Mouse (Mus musculus): ENCODE measurements around the gene Eid1. TPM values are rescaled to one million over a fixed set of nuclear protein-coding genes. Genes with fewer than 3 reads are reported as not detected.
A peak's percentile ranks its signal among the peaks of the same experiment; 100 is the strongest.

The Eid1 gene
- polyA plus RNA-seq, 1 experiment from 2014 or later = 292 TPM

DNA sequence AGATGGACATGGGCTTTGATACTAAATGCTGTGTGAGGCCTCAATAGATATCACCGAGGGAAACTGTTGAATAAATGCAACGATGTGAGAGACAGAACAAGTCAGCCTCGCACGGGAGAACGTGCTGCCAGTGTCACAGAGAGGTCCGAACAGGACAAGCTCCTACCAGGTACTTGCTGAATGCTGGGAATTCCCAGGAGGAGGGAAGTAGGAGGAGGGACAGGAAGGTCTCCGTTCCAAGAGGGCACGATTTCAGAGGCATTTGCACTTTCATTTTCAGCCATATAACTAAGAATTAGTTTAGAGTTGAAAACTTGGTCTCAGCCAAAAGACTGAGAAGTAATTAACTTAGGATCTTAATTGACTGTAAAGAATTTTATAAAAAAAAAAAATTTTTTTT lies 21.3 kb upstream of the Eid1 start:
- Histone ChIP-seq H3K4me2 (no peak overlapping the region), H3K4me3 (no peak overlapping the region), H3K4me1 (peaks cover 7% of the 10 kb centered on the region), H3K36me3 (no peaks in the 10 kb centered on the region), H3K9me3 (no peaks in the 10 kb centered on the region), H3K9ac (no peak overlapping the region), H3K27me3 (no peaks in the 10 kb centered on the region), H3K27ac (no peak overlapping the region)
- ATAC-seq (ENCODE audit: insufficient number of reproducible peaks, insufficient read depth, low FRiP score, low TSS enrichment, low read depth) = no peak
- 82% methylated on average over 8 of the region's 8 CpGs for WGBS

GRCm38 (mm10) chr2:125653286-125653685 lies 19.6 kb upstream of the Eid1 start:
- H3K4me2 ChIP-seq = no peak overlapping the region

GRCm38 (mm10) chr2:125655391-125655790 lies 17.5 kb upstream of the Eid1 start:
- Histone ChIP-seq H3K36me3 (no peaks in the 10 kb centered on the region), H3K27me3 (no peaks in the 10 kb centered on the region), H3K9ac (no peak overlapping the region), H3K9me3 (no peaks in the 10 kb centered on the region), H3K4me1 (peaks cover 12% of the 10 kb centered on the region), H3K4me3 (no peak overlapping the region), H3K4me2 (no peak overlapping the region), H3K27ac (peak overlapping the region; percentile 56; the same call in 1 of the 2 replicates)
- ATAC-seq (ENCODE audit: insufficient number of reproducible peaks, insufficient read depth, low FRiP score, low TSS enrichment, low read depth) = no peak
- 86% methylated on average over 9 of the region's 9 CpGs for WGBS

More at GRCm38 (mm10) chr2:125653286-125653685, 19.6 kb upstream of the Eid1 start:
- H3K4me1 ChIP-seq = peaks cover 9% of the 10 kb centered on the region
- H3K4me3 ChIP-seq = no peak overlapping the region
- 81% methylated on average over 2 of the region's 2 CpGs for WGBS
- H3K27ac ChIP-seq = no peak overlapping the region
- no peaks in the 10 kb centered on the region for H3K36me3 ChIP-seq
- no peak for ATAC-seq (ENCODE audit: insufficient number of reproducible peaks, insufficient read depth, low FRiP score, low TSS enrichment, low read depth)
- H3K27me3 ChIP-seq = no peaks in the 10 kb centered on the region
- H3K9me3 ChIP-seq = no peaks in the 10 kb centered on the region
- no peak overlapping the region for H3K9ac ChIP-seq

DNA sequence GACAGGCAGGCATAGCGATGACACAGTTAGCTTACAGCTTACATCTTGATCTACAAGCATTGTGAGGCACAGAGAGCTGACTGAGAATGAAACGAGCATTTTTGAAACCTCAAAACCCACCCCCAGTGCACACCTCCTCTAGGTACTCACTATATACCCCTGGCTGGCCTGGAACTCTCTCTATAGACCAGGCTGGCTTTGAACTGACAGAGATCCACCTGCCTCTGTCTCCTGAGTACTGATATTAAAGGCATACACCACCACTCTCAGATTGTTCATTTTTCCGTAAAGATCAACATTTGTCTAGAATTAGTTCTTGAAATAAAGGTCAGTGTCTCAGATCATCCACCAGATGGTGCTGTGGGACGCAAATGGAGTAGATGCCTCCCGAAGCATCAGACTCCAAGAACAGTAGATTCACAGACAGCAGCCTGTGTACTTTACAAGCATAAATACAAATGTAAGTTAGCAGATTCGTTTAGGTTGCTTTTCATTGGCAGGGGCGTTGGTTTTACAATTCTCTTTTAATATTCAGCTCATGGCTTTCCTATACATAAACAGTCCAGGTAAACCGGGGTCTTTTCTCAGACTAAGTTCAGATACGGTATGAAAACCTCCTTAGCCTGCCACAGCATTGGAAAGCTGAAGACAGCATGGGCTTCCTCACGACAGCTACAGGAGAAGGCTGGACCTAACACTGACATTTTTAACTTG lies 12.9 kb upstream of the Eid1 start:
- no peaks in the 10 kb centered on the region; the same call in 1 of the 2 replicates for H3K27me3 ChIP-seq
- H3K9me3 ChIP-seq = no peaks in the 10 kb centered on the region
- H3K27ac ChIP-seq = peak overlapping the region; percentile 73
- peaks cover 20% of the 10 kb centered on the region for H3K4me1 ChIP-seq
- WGBS = 13% methylated on average over 10 of the region's 10 CpGs
- H3K9ac ChIP-seq = peak overlapping the region; percentile 58
- H3K36me3 ChIP-seq = no peaks in the 10 kb centered on the region
- H3K4me3 ChIP-seq = peak overlapping the region; percentile 38
- ATAC-seq (ENCODE audit: insufficient number of reproducible peaks, insufficient read depth, low FRiP score, low TSS enrichment, low read depth) = no peak
- H3K4me2 ChIP-seq = peak overlapping the region; percentile 59

GRCm38 (mm10) chr2:125660537-125661130 lies 12.3 kb upstream of the Eid1 start:
- Histone ChIP-seq H3K36me3 (no peaks in the 10 kb centered on the region), H3K4me1 (peaks cover 18% of the 10 kb centered on the region), H3K9me3 (no peaks in the 10 kb centered on the region), H3K4me2 (peak overlapping the region; percentile 59), H3K4me3 (peak overlapping the region; percentile 38), H3K27ac (peak overlapping the region; percentile 73), H3K9ac (peak overlapping the region; percentile 58), H3K27me3 (no peaks in the 10 kb centered on the region; the same call in 1 of the 2 replicates)
- WGBS = 25% methylated on average over 20 of the region's 20 CpGs
- 0 out of 2 replicates have a peak, but pooled peaks have one; percentile 56 for ATAC-seq (ENCODE audit: insufficient number of reproducible peaks, insufficient read depth, low FRiP score, low TSS enrichment, low read depth)

DNA sequence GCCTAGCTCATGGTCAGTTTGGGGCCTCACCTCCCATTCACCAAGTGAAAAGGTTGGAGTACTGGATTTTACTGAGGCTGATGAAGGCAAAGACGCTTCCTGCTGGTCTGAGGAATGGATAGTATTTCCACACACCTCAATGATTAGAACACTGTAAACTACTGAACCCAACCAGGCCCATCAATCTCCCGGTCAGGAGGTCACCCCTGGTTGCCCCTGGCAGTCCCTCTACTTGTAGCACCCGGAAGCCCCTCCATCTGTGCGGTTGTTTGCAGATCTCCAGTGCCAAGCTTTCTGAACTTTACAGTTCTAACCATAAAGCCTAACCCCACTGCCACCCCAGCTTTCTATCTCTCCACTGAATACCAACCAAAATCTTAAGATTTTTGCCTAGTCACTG lies 11.7 kb upstream of the Eid1 start:
- WGBS = 51% methylated on average over 4 of the region's 4 CpGs
- Histone ChIP-seq H3K27me3 (no peaks in the 10 kb centered on the region; the same call in 1 of the 2 replicates), H3K4me1 (peaks cover 15% of the 10 kb centered on the region), H3K27ac (peak overlapping the region; percentile 73; the same call in 1 of the 2 replicates), H3K9me3 (no peaks in the 10 kb centered on the region), H3K4me2 (peak overlapping the region; percentile 59), H3K9ac (peak overlapping the region; percentile 58), H3K4me3 (peak overlapping the region; percentile 38), H3K36me3 (no peaks in the 10 kb centered on the region)
- no peak for ATAC-seq (ENCODE audit: insufficient number of reproducible peaks, insufficient read depth, low FRiP score, low TSS enrichment, low read depth)

GRCm38 (mm10) chr2:125662517-125662916 lies 10.4 kb upstream of the Eid1 start:
- H3K27me3 ChIP-seq = no peaks in the 10 kb centered on the region; the same call in 1 of the 2 replicates
- no peak overlapping the region for H3K4me3 ChIP-seq
- H3K4me2 ChIP-seq = no peak overlapping the region
- H3K9me3 ChIP-seq = no peaks in the 10 kb centered on the region
- H3K27ac ChIP-seq = no peak overlapping the region
- 77% methylated on average over 3 of the region's 3 CpGs for WGBS
- H3K9ac ChIP-seq = no peak overlapping the region
- no peaks in the 10 kb centered on the region for H3K36me3 ChIP-seq
- no peak for ATAC-seq (ENCODE audit: insufficient number of reproducible peaks, insufficient read depth, low FRiP score, low TSS enrichment, low read depth)
- H3K4me1 ChIP-seq = peaks cover 15% of the 10 kb centered on the region

DNA sequence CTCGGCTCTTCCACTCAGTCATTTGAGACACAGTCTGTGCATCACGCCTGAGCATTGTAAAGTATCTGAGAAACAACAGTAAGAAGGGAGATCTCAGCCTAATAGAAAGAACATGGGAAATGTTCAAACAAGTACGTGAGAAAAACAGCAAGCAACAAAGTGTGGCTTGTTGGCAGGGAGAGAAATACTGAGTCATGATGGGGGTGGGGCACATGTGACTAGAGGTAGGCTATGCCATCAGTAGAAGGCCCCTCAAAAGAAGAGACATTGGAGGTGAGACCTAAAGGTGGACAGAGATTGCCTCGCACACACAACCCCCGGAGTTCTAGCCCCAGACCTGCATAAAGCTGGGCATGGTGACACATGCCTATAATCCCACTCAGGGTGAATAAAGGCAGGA lies 7.7 kb upstream of the Eid1 start:
- 86% methylated on average over 5 of the region's 5 CpGs for WGBS
- no peaks in the 10 kb centered on the region for H3K36me3 ChIP-seq
- no peaks in the 10 kb centered on the region; the same call in 1 of the 2 replicates for H3K27me3 ChIP-seq
- H3K9me3 ChIP-seq = no peaks in the 10 kb centered on the region
- ATAC-seq (ENCODE audit: insufficient number of reproducible peaks, insufficient read depth, low FRiP score, low TSS enrichment, low read depth) = no peak
- H3K4me1 ChIP-seq = peaks cover 14% of the 10 kb centered on the region
- no peak overlapping the region for H3K4me2 ChIP-seq
- H3K27ac ChIP-seq = no peak overlapping the region
- H3K9ac ChIP-seq = no peak overlapping the region
- no peak overlapping the region for H3K4me3 ChIP-seq

DNA sequence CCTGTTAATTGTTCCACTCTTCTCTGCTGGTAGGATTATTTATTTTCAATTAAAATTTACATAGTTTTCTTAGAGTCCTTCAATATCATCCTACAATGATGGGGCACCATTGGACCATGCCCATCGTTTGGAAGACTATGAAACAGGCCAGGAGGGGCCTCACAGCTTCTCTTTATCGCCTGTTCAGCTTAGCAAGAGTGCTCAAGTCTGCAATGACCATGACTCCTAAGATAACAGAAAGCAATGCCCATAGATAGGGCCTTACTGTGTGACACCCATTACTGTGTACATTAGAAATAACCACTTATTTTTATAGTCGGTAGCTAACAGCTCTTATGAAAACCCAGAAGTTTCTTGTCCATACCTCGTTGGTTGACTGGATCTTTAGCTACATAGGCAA lies 7.0 kb upstream of the Eid1 start:
- no peak for ATAC-seq (ENCODE audit: insufficient number of reproducible peaks, insufficient read depth, low FRiP score, low TSS enrichment, low read depth)
- Histone ChIP-seq H3K9ac (no peak overlapping the region), H3K9me3 (no peaks in the 10 kb centered on the region), H3K4me3 (no peak overlapping the region), H3K4me1 (peaks cover 7% of the 10 kb centered on the region), H3K36me3 (no peaks in the 10 kb centered on the region), H3K27ac (no peak overlapping the region), H3K27me3 (no peaks in the 10 kb centered on the region; the same call in 1 of the 2 replicates), H3K4me2 (no peak overlapping the region)
- 87% methylated on average over 4 of the region's 4 CpGs for WGBS

DNA sequence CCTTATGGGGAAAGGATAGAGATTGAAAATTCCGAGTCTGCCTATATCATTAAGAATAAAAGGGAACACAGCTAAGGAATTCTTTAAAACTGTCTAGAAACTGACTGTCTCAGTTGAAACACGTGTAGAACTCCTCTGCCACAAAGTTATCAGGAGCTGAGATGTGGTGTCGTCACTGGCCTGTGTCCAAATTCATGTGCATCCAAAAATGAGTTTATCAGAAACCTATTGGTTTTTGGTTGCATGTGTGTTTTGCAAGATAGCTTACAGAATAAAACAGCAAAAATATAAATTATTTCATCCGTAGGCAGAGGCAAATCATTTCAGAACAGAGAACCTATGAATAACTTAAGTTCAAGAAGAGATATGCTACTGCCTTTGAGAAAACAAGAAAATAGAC lies 6.2 kb upstream of the Eid1 start:
- 80% methylated on average over 4 of the region's 4 CpGs for WGBS
- ATAC-seq (ENCODE audit: insufficient number of reproducible peaks, insufficient read depth, low FRiP score, low TSS enrichment, low read depth) = no peak
- no peak overlapping the region for H3K4me3 ChIP-seq

GRCm38 (mm10) chr2:125667184-125667583 lies 5.7 kb upstream of the Eid1 start:
- Histone ChIP-seq H3K36me3 (no peaks in the 10 kb centered on the region), H3K27me3 (no peaks in the 10 kb centered on the region; the same call in 1 of the 2 replicates), H3K4me2 (no peak overlapping the region), H3K4me1 (peaks cover 4% of the 10 kb centered on the region; the same call in 1 of the 2 replicates), H3K27ac (no peak overlapping the region), H3K9me3 (no peaks in the 10 kb centered on the region), H3K4me3 (no peak overlapping the region), H3K9ac (no peak overlapping the region)
- 54% methylated on average over 5 of the region's 5 CpGs for WGBS
- no peak for ATAC-seq (ENCODE audit: insufficient number of reproducible peaks, insufficient read depth, low FRiP score, low TSS enrichment, low read depth)

More for the DNA sequence above, 6.2 kb upstream of the Eid1 start:
- no peaks in the 10 kb centered on the region for H3K36me3 ChIP-seq
- H3K4me2 ChIP-seq = no peak overlapping the region
- no peak overlapping the region for H3K27ac ChIP-seq
- no peak overlapping the region for H3K9ac ChIP-seq
- peaks cover 4% of the 10 kb centered on the region; the same call in 1 of the 2 replicates for H3K4me1 ChIP-seq
- no peaks in the 10 kb centered on the region; the same call in 1 of the 2 replicates for H3K27me3 ChIP-seq
- H3K9me3 ChIP-seq = no peaks in the 10 kb centered on the region

- no peaks in the 10 kb centered on the region; the same call in 1 of the 2 replicates for H3K27me3 ChIP-seq
- WGBS = 84% methylated on average over 7 of the region's 7 CpGs
- no peak overlapping the region for H3K9ac ChIP-seq
- no peak overlapping the region for H3K4me3 ChIP-seq
- H3K9me3 ChIP-seq = no peaks in the 10 kb centered on the region
- no peak overlapping the region for H3K27ac ChIP-seq
- H3K36me3 ChIP-seq = no peaks in the 10 kb centered on the region
- no peak overlapping the region for H3K4me2 ChIP-seq
- no peak for ATAC-seq (ENCODE audit: insufficient number of reproducible peaks, insufficient read depth, low FRiP score, low TSS enrichment, low read depth)
- peaks cover 4% of the 10 kb centered on the region; the same call in 1 of the 2 replicates for H3K4me1 ChIP-seq
Observed at GRCm38 (mm10) chr2:125667721-125668120, 5.2 kb upstream of the Eid1 start.

All from embryonic facial prominence, embryonic 13.5 days (tissue).